In the genomic region with DNA sequence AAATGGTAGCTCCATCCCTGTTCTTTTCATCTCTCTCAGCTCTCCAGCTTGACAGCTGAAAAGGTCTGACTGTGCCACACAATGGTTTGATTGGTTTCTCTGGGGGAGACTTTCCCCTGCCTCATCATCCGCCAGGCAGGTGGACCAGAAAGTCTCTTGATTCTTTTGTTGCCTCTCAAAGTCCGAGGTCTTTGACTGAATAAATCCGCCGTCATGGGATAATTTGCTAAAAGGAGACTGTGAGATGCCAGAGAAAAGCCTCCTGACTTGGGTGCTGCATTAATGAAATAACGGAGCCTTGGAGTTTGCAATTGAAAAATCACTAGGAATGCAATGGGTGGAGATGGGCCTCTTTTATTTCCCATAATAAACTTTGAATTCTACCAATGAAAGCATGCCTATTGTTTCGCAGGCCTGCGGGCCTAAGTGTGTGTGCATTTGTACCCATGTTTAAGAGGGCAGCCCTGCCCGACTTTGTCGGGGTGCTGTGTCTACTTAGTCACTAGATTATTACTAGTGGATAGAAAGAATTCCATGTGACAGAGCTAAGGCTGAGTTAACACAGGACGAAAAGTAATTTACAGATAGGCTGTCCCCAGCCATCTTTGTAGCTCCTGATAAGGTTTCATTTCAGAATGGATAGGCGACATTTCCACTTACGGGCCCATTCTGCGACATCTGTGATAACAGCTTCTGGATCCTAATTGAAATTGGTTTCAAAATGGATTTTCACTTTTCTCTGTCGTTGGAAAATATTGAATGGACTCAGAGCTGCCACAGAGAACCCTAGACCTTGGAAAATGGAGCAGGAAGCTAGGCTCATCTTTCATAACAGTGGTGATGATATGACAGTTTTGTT, we compare ENCODE assay signal across 19 mouse cellular contexts. TPM values are rescaled to one million over a fixed set of nuclear protein-coding genes. Genes with fewer than 3 reads are reported as not detected.
DNase-seq lines count a peak whose midpoint lies in the region; ATAC-seq lines count a peak whose summit lies in the region.
"Had no signal": no experiment of that assay in that cellular context is flagged by ENCODE, and none has a peak within 500 bp of the region (broad histone marks: within the 10 kb centered on the region; RNA-seq: fewer than 3 reads in every experiment).

No protein-coding gene starts in this region.

- H3K27me3 ChIP-seq in forebrain, embryonic 12.5 days: no peaks in the 10 kb centered on the region
- no peaks in the 10 kb centered on the region for H3K27me3 ChIP-seq in hindbrain, embryonic 14.5 days (ENCODE audit: control insufficient read depth, insufficient read depth, low read length)
- H3K27me3 ChIP-seq in midbrain, embryonic 15.5 days (replicated peaks): no peaks in the 10 kb centered on the region
- H3K27me3 ChIP-seq: limb, embryonic 15.5 days had no signal

- H3K4me1 ChIP-seq in forebrain, embryonic 12.5 days: peaks cover 71% of the 10 kb centered on the region
- H3K4me1 ChIP-seq in hindbrain, embryonic 14.5 days (replicated peaks; ENCODE audit: control insufficient read depth, insufficient read depth, low read length): peaks cover 19% of the 10 kb centered on the region
- peaks cover 17% of the 10 kb centered on the region; the same call in 1 of the 2 replicates for H3K4me1 ChIP-seq in midbrain, embryonic 15.5 days

- H3K4me3 ChIP-seq in forebrain, embryonic 12.5 days (replicated peaks): no peak overlapping the region
- H3K4me3 ChIP-seq in hindbrain, embryonic 14.5 days (replicated peaks; ENCODE audit: low read length): no peak overlapping the region
- no peak overlapping the region for H3K4me3 ChIP-seq in midbrain, embryonic 15.5 days
- H3K4me3 ChIP-seq: limb, embryonic 15.5 days; myocyte had no signal

- H3K4me2 ChIP-seq in forebrain, embryonic 12.5 days: peak overlapping the region; percentile 17
- H3K4me2 ChIP-seq in hindbrain, embryonic 14.5 days (replicated peaks): peak overlapping the region; percentile 32
- H3K4me2 ChIP-seq in midbrain, embryonic 15.5 days: peak overlapping the region; percentile 2; the same call in 1 of the 2 replicates
- H3K4me2 ChIP-seq: limb, embryonic 15.5 days had no signal

- WGBS in forebrain, embryonic 12.5 days: 16% methylated on average over 14 of the region's 14 CpGs
- WGBS in hindbrain, embryonic 14.5 days: 22% methylated on average over 14 of the region's 14 CpGs
- WGBS in midbrain, embryonic 15.5 days: 13% methylated on average over 14 of the region's 14 CpGs

- DNase-seq in Muller cell, postnatal 12 days (ENCODE audit: inconsistent ontology term): peak; percentile 51
- peak; percentile 32 for DNase-seq in hindbrain, embryonic 14.5 days (ENCODE audit: low spot score)
- no peak for DNase-seq in adrenal gland, postnatal 25 days
- DNase-seq in right cerebral cortex, postnatal 4 days: no peak
- no peak for DNase-seq in kidney, adult 9 months
- DNase-seq: adrenal gland, adult 2 months; cerebellum, postnatal 25 days; kidney, postnatal 25 days; layer of hippocampus, postnatal 36 days; lung, adult 18-20 months; spleen, adult 18-20 months; thymus, postnatal 36 days had no signal

- H3K27ac ChIP-seq in forebrain, embryonic 12.5 days: peak overlapping the region; percentile 77
- H3K27ac ChIP-seq in hindbrain, embryonic 14.5 days: no peak overlapping the region
- H3K27ac ChIP-seq in midbrain, embryonic 15.5 days: peak overlapping the region; percentile 18; the same call in 1 of the 2 replicates
- H3K27ac ChIP-seq: limb, embryonic 15.5 days; macrophage had no signal

- no peaks in the 10 kb centered on the region for H3K9me3 ChIP-seq in forebrain, embryonic 12.5 days
- no peaks in the 10 kb centered on the region for H3K9me3 ChIP-seq in hindbrain, embryonic 14.5 days (ENCODE audit: control insufficient read depth, low read length)
- H3K9me3 ChIP-seq in midbrain, embryonic 15.5 days: no peaks in the 10 kb centered on the region
- H3K9me3 ChIP-seq: limb, embryonic 15.5 days had no signal

- no peaks in the 10 kb centered on the region for H3K36me3 ChIP-seq in forebrain, embryonic 12.5 days (replicated peaks)
- no peaks in the 10 kb centered on the region for H3K36me3 ChIP-seq in hindbrain, embryonic 14.5 days (replicated peaks; ENCODE audit: control insufficient read depth, insufficient read depth)
- no peaks in the 10 kb centered on the region for H3K36me3 ChIP-seq in midbrain, embryonic 15.5 days (replicated peaks)
- H3K36me3 ChIP-seq: limb, embryonic 15.5 days had no signal

- peak; percentile 53 for ATAC-seq in forebrain, embryonic 12.5 days (ENCODE audit: low FRiP score)
- peak; percentile 60 for ATAC-seq in hindbrain, embryonic 14.5 days (ENCODE audit: low FRiP score)
- ATAC-seq in midbrain, embryonic 15.5 days (replicated peaks): peak; percentile 73
- ATAC-seq in cerebellum, adult (ENCODE audit: insufficient number of reproducible peaks, low FRiP score, low TSS enrichment): no peak

- H3K9ac ChIP-seq in forebrain, embryonic 12.5 days: no peak overlapping the region
- no peak overlapping the region for H3K9ac ChIP-seq in hindbrain, embryonic 14.5 days
- no peak overlapping the region for H3K9ac ChIP-seq in midbrain, embryonic 15.5 days
- H3K9ac ChIP-seq: limb, embryonic 15.5 days had no signal

RNA-seq across cellular contexts. Expression of a gene that starts 23.2 kb away (rescaled TPM):
- 47.2 and 48.2 TPM in 2 replicates for polyA plus RNA-seq in forebrain, embryonic 12.5 days (2016; fragmentation: Nextera tagmentation; extraction: Ambion mirVana)
- polyA plus RNA-seq in hindbrain, embryonic 14.5 days (2014; fragmentation: Nextera tagmentation; extraction: Ambion mirVana): 4.2 and 5.7 TPM in 2 replicates
- polyA plus RNA-seq in midbrain, embryonic 15.5 days (2015; fragmentation: Nextera tagmentation; extraction: Ambion mirVana): 7.7 and 8.4 TPM in 2 replicates
- 10.1 and 11.4 TPM in 2 replicates for total RNA-seq in adrenal gland, postnatal 25 days (2021)
- total RNA-seq: granulocyte monocyte progenitor cell, adult 5-6 weeks had no signal
- polyA plus RNA-seq: macrophage had no signal

Comparison
In these comparisons a context has a peak if more than half of its experiments do, and no peak if none do; other contexts are left out.
1. DNase-seq: peak in Muller cell, postnatal 12 days (single experiment) and hindbrain, embryonic 14.5 days (single experiment); none in adrenal gland, postnatal 25 days (single experiment), right cerebral cortex, postnatal 4 days (single experiment) and kidney, adult 9 months (single experiment).
2. Peak in every context shown above with its lines, with median percentiles within 50 percentile points of each other: H3K4me2 ChIP-seq.